Mouse (Mus musculus) macrophage (primary cell): ENCODE data around the gene Elf4. TPM values are rescaled to one million over a fixed set of nuclear protein-coding genes. Genes with fewer than 3 reads are reported as not detected.
A peak's percentile ranks its signal among the peaks of the same experiment; 100 is the strongest.

Experiments used
- H3K27ac ChIP-seq: fragments of 350-480 bp; formaldehyde crosslinking; 2 replicates; pipeline ENCODE4 v1.9.0; 2021
- H3K36me3 ChIP-seq: fragments of 350-480 bp; formaldehyde crosslinking; 2 replicates; pipeline ENCODE4 v1.9.0; 2021; ENCODE audit errors: inconsistent target
- H3K4me3 ChIP-seq: fragments of 350-480 bp; formaldehyde crosslinking; 2 replicates; pipeline ENCODE4 v1.9.0; 2021; ENCODE audit errors: inconsistent target
- H3K79me2 ChIP-seq: fragments of 350-480 bp; formaldehyde crosslinking; 2 replicates; pipeline ENCODE4 v1.9.0; 2021; ENCODE audit errors: inconsistent target
- WGBS: methylation state at CpG from one replicate; pipeline ENCODE4 v1.1.7; 2026; ENCODE audit warnings: inconsistent platforms; ENCODE audit not compliant: missing documents; 5-methylcytosine and 5-hydroxymethylcytosine counted together
- polyA plus RNA-seq: library from polyadenylated mRNA; stranded (reverse); fragments of 250-400 nt; gene quantifications from 3 replicates; pipeline ENCODE4 v1.2.4, GENCODE M21; 2018; ENCODE audit warnings: inconsistent platforms

Gene Elf4
- polyA plus RNA-seq, 1 experiment from 2014 or later = 41.0 TPM

- Histone ChIP-seq H3K79me2 (peaks cover 91% of the 10 kb centered on the region), H3K36me3 (no peaks in the 10 kb centered on the region), H3K27ac (peak overlapping the region; percentile 37), H3K4me3 (no peak overlapping the region)
These were observed 33.8 kb downstream of the Elf4 start for GRCm38 (mm10) chrX:48429100-48429499.

- Histone ChIP-seq H3K79me2 (peaks cover 87% of the 10 kb centered on the region), H3K36me3 (no peaks in the 10 kb centered on the region), H3K27ac (peak overlapping the region; percentile 37), H3K4me3 (no peak overlapping the region)
- WGBS = 25% methylated on average over 7 of the region's 8 CpGs
These were observed 34.3 kb downstream of the Elf4 start for GRCm38 (mm10) chrX:48428642-48429041.

GRCm38 (mm10) chrX:48428241-48428640 lies 34.7 kb downstream of the Elf4 start:
- no peak overlapping the region for H3K4me3 ChIP-seq
- H3K36me3 ChIP-seq = no peaks in the 10 kb centered on the region
- H3K27ac ChIP-seq = peak overlapping the region; percentile 37
- peaks cover 83% of the 10 kb centered on the region for H3K79me2 ChIP-seq
- WGBS = 36% methylated on average over 5 of the region's 6 CpGs

- WGBS = 43% methylated on average over 7 of the region's 7 CpGs
- peak overlapping the region; percentile 82 for H3K27ac ChIP-seq
- H3K36me3 ChIP-seq = no peaks in the 10 kb centered on the region
- peak overlapping the region; percentile 18; the same call in 1 of the 2 replicates for H3K4me3 ChIP-seq
- H3K79me2 ChIP-seq = peaks cover 80% of the 10 kb centered on the region
These were observed 37.7 kb downstream of the Elf4 start for GRCm38 (mm10) chrX:48425280-48425679.

GRCm38 (mm10) chrX:48424583-48424982 lies 38.3 kb downstream of the Elf4 start:
- Histone ChIP-seq H3K36me3 (no peaks in the 10 kb centered on the region), H3K27ac (peak overlapping the region; percentile 82), H3K79me2 (peaks cover 75% of the 10 kb centered on the region), H3K4me3 (peak overlapping the region; percentile 18; the same call in 1 of the 2 replicates)
- 0% methylated on average over 2 of the region's 3 CpGs for WGBS

GRCm38 (mm10) chrX:48423671-48424070 lies 39.3 kb downstream of the Elf4 start:
- Histone ChIP-seq H3K79me2 (peaks cover 66% of the 10 kb centered on the region), H3K27ac (peak overlapping the region; percentile 82), H3K4me3 (no peak overlapping the region), H3K36me3 (no peaks in the 10 kb centered on the region)
- 33% methylated on average over 1 of the region's 1 CpGs for WGBS

- peaks cover 60% of the 10 kb centered on the region for H3K79me2 ChIP-seq
- 48% methylated on average over 4 of the region's 4 CpGs for WGBS
- no peaks in the 10 kb centered on the region for H3K36me3 ChIP-seq
- H3K4me3 ChIP-seq = no peak overlapping the region
- H3K27ac ChIP-seq = peak overlapping the region; percentile 82; the same call in 1 of the 2 replicates
These were observed 39.9 kb downstream of the Elf4 start for GRCm38 (mm10) chrX:48422986-48423385.

- no peak overlapping the region for H3K4me3 ChIP-seq
- 83% methylated on average over 2 of the region's 2 CpGs for whole genome bisulfite sequencing
- H3K79me2 ChIP-seq = peaks cover 28% of the 10 kb centered on the region
- H3K36me3 ChIP-seq = peaks cover 18% of the 10 kb centered on the region; the same call in 1 of the 2 replicates
- no peak overlapping the region for H3K27ac ChIP-seq
These were observed 44.5 kb downstream of the Elf4 start for GRCm38 (mm10) chrX:48418417-48418816.

- Histone ChIP-seq H3K79me2 (no peaks in the 10 kb centered on the region), H3K36me3 (peaks cover 18% of the 10 kb centered on the region; the same call in 1 of the 2 replicates), H3K4me3 (no peak overlapping the region), H3K27ac (no peak overlapping the region)
- 86% methylated on average over 5 of the region's 5 CpGs for WGBS
These were observed 48.6 kb downstream of the Elf4 start for GRCm38 (mm10) chrX:48414291-48414690.

GRCm38 (mm10) chrX:48412629-48413028 lies 50.3 kb downstream of the Elf4 start:
- 84% methylated on average over 6 of the region's 6 CpGs for WGBS
- peaks cover 18% of the 10 kb centered on the region; the same call in 1 of the 2 replicates for H3K36me3 ChIP-seq

GRCm38 (mm10) chrX:48410388-48410776 lies 52.5 kb downstream of the Elf4 start:
- 57% methylated on average over 7 of the region's 7 CpGs for WGBS
- H3K79me2 ChIP-seq = no peaks in the 10 kb centered on the region
- H3K36me3 ChIP-seq = peaks cover 8% of the 10 kb centered on the region; the same call in 1 of the 2 replicates
- no peak overlapping the region for H3K27ac ChIP-seq
- H3K4me3 ChIP-seq = no peak overlapping the region

More at GRCm38 (mm10) chrX:48412629-48413028, 50.3 kb downstream of the Elf4 start:
- Histone ChIP-seq H3K4me3 (no peak overlapping the region), H3K79me2 (no peaks in the 10 kb centered on the region), H3K27ac (no peak overlapping the region)

- no peak overlapping the region for H3K27ac ChIP-seq
- peaks cover 4% of the 10 kb centered on the region; the same call in 1 of the 2 replicates for H3K36me3 ChIP-seq
- WGBS = 19% methylated on average over 27 of the region's 36 CpGs
- H3K79me2 ChIP-seq = no peaks in the 10 kb centered on the region
- H3K4me3 ChIP-seq = peak overlapping the region; percentile 23; the same call in 1 of the 2 replicates
These were observed 53.1 kb downstream of the Elf4 start for GRCm38 (mm10) chrX:48409611-48410387.

GRCm38 (mm10) chrX:48405141-48405540 lies 57.8 kb downstream of the Elf4 start:
- Histone ChIP-seq H3K79me2 (no peaks in the 10 kb centered on the region), H3K27ac (peak overlapping the region; percentile 15; the same call in 1 of the 2 replicates), H3K36me3 (peaks cover 9% of the 10 kb centered on the region; the same call in 1 of the 2 replicates), H3K4me3 (no peak overlapping the region)
- WGBS = 25% methylated on average over 1 of the region's 3 CpGs

- Histone ChIP-seq H3K79me2 (no peaks in the 10 kb centered on the region), H3K4me3 (no peak overlapping the region), H3K27ac (no peak overlapping the region), H3K36me3 (peaks cover 9% of the 10 kb centered on the region; the same call in 1 of the 2 replicates)
- WGBS = 82% methylated on average over 4 of the region's 4 CpGs
These were observed 62.9 kb downstream of the Elf4 start for GRCm38 (mm10) chrX:48399994-48400393.

GRCm38 (mm10) chrX:48389380-48389779 lies 73.6 kb downstream of the Elf4 start:
- H3K79me2 ChIP-seq = no peaks in the 10 kb centered on the region
- WGBS = 83% methylated on average over 6 of the region's 6 CpGs
- H3K36me3 ChIP-seq = no peaks in the 10 kb centered on the region; the same call in 1 of the 2 replicates
- H3K4me3 ChIP-seq = no peak overlapping the region
- H3K27ac ChIP-seq = no peak overlapping the region
